Mouse (Mus musculus): ENCODE data around the gene Hdgfl2.

DNA sequence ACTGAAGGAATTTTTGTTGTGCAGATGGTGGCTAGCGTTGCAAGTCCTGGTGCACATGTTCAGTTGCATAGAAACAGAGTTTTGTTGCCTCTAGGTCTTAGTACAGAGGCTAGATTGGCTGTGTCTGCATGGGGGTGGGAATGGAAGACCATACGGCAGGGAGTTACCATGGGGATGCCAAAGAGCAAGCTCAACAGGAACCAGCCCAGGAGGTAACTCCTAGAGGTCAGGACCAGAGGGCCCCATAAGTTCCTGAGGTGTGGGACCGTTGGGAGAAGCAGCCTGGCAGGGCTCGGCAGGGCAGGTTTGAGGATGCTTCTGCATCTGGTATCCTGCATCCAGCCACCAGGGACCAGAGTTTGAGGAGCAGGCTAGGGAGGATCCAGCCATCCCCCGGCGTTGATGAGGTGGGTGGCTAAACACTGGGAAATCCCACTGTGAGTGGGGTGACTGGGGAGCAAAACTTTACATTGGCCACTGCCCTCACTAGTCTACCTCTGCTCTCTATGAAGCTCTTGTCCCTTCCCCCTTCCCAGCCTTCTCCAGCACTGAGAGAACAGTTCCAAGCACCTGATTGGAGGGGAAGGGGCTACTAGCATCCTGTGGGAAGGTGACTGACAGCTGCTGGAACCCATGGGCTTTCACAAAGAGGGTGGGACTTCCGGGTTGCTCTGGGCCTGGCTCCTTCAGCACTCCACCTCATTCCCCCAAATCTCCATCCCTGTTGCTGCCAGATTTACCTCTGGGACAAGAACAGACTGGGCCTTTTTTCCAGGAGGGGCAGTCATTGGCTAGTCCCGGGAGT lies 1.5 kb downstream of the Hdgfl2 start:
- TF ChIP-seq CTCF (IDR thresholded peaks at IDR 0.05; ENCODE audit: control insufficient read depth, insufficient read depth, insufficient replicate concordance, low read depth, low read length), result no peak
- no peak for TF ChIP-seq POLR2A (IDR thresholded peaks at IDR 0.05; ENCODE audit: control insufficient read depth, low read depth, low read length)

All from testis, adult 2 months (tissue).